Mouse (Mus musculus): ENCODE data around the gene Bmp10. TPM values are rescaled to one million over a fixed set of nuclear protein-coding genes. Genes with fewer than 3 reads are reported as not detected.

Gene Bmp10
- not detected for total RNA-seq (2023)

DNA sequence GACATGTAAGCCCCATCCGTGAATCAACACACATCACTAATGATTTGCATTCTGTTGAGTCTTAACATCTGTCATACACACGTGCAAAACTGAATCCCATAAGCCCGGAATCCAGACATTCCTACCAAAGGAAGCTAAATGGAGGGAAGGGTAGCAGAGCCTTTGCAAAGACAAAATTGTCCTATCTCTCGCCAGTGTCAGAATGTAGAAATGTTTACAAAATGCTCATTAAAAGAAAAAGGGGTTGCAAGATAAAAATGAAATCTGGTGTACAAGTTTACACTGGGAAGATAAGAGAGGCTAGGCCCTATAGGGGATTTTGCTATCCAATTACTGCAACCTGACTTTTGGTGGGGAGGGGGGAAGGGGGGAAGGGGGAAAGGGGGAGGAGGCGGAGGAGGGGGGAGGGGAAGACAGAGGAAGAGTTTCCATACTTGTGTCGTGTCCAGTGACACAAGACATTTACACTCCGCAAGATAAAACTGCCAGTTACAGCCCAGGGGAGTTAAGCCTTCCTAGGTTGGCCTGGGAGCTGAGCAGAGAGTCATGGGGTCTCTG, at the start of gene Bmp10:
Bmp10 (plus strand) TSS at position 508 of the 558 bp plus-strand sequence.

DNA sequence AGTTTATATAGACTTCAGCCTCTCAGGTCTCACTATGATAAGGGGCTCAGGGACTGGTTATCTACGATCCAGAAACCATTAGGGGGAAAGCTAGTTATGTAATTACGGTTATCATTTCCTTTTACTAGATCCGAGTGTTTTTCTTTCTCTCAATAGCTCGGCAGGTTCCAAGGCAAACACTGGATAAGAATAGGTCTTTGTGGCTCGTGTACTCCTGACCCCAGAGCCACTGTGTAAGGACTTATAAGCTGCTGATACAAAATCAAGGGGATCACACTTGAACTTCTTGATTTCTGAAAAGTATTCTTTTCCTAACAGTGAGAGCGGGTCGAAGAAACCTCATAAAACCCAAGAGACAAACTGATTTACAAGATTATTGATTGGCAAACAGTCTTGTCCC, 39.9 kb upstream of the Bmp10 start, which contains the start of gene Gkn3:
Gkn3 (minus strand) TSS at position 59 of the 400 bp plus-strand sequence.

Other genes starting within 250 kb of the Bmp10 start
- gene Antxr1, start 93.2 kb upstream of the Bmp10 start, total RNA-seq (2023) = not detected
- gene Gkn1, start 78.1 kb upstream of the Bmp10 start, total RNA-seq (2023) = not detected
- gene Gkn2, start 55.6 kb upstream of the Bmp10 start, total RNA-seq (2023) = not detected
- gene Gkn3, start 40.1 kb upstream of the Bmp10 start, total RNA-seq (2023) = not detected
- gene Arhgap25, start 104.3 kb downstream of the Bmp10 start, total RNA-seq (2023) = 86.4 TPM
- gene Prokr1, start 161.7 kb downstream of the Bmp10 start, total RNA-seq (2023) = not detected
- 2.6 TPM for gene Aplf, start 243.2 kb downstream of the Bmp10 start, total RNA-seq (2023)